Mouse (Mus musculus) olfactory bulb, adult 2 months (tissue): ENCODE measurements around the gene Brinp3.

Experiments used
- CTCF ChIP-seq: fragments of 200-500 bp; IDR thresholded peaks from 2 replicates; pipeline ENCODE4 v1.5.1; 2012; ENCODE audit warnings: low read depth, mild to moderate bottlenecking, low read length, moderate library complexity; ENCODE audit not compliant: insufficient read depth
- POLR2A ChIP-seq: fragments of 200-500 bp; IDR thresholded peaks from 2 replicates; pipeline ENCODE4 v1.6.1; 2012; ENCODE audit warnings: mild to moderate bottlenecking, low read depth, low read length, moderate library complexity; ENCODE audit not compliant: insufficient read depth

DNA sequence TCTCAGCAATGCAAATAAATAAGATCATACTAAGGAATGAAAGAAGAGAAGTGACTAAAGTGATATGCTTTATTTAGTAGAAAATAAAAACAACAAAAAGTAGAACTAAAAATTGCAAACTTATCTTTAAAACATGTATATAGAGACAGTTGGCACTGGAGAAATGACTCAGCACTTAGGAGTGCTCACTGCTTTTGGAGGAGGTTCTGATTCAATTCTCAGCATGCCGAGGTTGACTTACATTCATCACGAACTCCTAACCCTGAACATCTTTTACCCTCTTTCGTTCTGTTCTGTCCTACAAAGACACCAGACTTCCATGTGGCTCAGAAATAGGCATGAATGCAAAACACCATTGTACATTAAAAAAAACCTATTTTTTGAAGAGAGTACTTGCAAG is 225.0 kb downstream of the Brinp3 start:
- no peak for TF ChIP-seq POLR2A
- no peak for TF ChIP-seq CTCF
